Mouse (Mus musculus): ENCODE data around the gene Prim2.

GRCm38 (mm10) chr1:33563611-33564010, 106.0 kb downstream of the Prim2 start:
- TF ChIP-seq CTCF (IDR thresholded peaks at IDR 0.05; ENCODE audit: low read depth) (no peak), EP300 (IDR thresholded peaks at IDR 0.05; ENCODE audit: low read depth) (no peak)

Data from liver, postnatal 0 days (tissue).